Mouse (Mus musculus): ENCODE results near the gene Tada1.

Tada1 gene

DNA sequence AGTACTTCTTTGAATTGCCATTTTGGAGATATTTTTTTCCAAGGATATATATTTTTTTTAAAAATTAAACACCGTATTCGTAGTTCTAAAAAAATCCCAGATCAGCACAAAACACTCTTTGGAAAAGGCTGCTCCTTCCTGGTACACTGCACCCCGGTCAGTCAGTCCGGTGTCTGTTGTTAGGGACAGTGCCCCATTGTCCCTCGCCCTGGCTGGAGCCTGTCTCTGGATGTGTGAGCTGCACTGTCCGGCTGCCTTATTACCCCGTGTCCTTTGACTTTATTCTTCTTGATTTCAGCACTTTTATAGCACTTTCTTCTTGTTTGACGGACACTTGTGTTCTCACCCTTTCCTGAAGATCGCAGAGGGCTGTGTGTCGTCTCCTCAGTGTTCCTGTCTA is 5.7 kb downstream of the Tada1 start:
- DNase-seq (ENCODE audit: low read depth, low spot score): no peak

- no peak for DNase-seq (ENCODE audit: low read depth, low spot score)
Measured at GRCm38 (mm10) chr1:166385431-166385830, 6.5 kb downstream of the Tada1 start.

DNA sequence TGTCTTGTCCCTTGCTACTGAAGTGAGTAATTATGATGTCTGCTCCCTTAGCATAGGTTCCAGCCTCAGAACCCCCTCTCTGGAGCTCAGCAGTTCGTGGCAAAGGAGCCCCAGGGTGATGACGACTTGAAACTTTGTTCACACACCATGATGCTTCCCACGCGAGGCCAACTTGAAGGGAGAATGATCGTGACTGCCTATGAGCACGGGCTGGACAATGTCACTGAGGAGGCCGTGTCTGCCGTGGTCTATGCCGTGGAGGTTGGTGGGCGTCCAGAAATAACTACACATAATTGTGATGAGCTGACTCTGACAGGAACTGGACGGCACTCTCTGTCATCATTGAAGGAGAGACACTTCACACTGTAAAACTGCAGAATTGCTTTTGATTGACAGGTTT is 9.6 kb downstream of the Tada1 start:
- DNase-seq (ENCODE audit: low read depth, low spot score): no peak

DNA sequence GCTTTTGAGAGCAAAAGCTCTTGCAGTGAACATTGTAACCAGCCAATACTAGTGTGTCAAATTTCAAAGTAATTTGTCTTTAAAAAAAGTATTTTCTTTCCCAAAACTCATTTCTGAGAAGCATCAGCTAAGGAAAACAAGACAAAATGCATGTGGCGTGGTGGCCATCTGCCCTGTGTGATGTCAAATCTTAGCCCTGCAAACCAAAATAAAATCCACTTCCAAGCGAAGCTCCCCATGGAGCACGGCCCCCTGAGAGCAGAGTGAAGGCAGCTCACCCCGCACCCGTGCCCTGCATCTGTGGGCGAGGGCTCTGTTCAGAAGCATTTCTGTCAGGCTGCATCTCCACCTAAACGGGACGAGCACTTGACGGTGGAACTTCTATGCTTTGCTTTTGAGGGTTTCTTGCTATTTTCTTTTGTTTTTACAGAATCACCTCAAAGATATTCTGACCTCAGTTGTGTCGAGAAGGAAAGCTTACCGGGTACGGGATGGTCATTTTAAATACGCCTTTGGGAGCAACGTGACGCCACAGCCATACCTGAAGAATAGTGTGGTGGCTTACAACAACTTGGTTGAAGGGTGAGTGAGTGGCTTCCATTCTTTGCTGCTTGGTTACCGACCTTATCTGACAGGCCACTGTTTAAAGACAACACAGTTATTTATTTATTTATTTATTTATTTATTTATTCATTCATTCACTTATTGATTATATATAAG is 10.7 kb downstream of the Tada1 start:
- no peak for DNase-seq (ENCODE audit: low read depth, low spot score)

GRCm38 (mm10) chr1:166391671-166392070 is 12.8 kb downstream of the Tada1 start:
- DNase-seq (ENCODE audit: low read depth, low spot score): no peak

DNA sequence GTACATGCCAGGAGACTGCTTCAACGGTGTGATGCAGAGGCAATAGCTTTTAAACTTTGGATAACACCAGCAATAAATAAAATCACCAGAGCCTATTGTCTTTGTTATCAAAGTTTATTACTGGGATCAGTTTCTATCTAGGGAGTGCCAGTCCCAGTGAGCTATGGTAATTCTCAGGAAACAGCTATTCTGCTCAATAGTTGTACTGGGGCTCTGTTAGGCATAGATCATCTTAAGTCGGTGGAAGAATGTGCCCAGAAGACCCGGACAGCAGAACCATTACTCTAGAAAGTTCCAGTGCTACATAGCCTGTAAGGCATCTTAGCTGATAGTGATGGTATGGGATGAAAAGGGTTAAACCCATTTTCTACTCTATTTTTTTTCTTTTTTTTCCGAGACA is 15.9 kb downstream of the Tada1 start:
- no peak for DNase-seq (ENCODE audit: low read depth, low spot score)

DNA sequence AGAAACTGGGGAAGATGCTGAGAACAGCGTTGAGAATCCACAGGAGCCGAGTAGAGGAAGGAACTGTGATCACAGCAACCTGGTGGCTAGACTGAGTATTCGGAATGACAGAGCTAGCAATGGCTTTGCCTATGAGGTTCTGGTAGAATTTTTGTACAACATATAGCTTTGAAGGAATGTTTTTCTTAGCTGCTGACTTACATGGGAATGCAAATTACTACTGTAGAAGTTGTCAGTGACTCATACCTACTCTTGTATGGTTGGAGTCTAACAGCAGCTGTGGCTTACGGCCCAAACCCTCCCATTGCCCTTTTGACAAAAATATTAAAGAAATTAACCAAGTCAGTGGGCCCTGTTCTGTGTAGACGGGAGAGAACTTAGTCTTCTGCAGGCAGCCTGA is 16.8 kb downstream of the Tada1 start:
- no peak for DNase-seq (ENCODE audit: low read depth, low spot score)

GRCm38 (mm10) chr1:166396381-166396780 is 17.5 kb downstream of the Tada1 start:
- no peak for DNase-seq (ENCODE audit: low read depth, low spot score)

DNA sequence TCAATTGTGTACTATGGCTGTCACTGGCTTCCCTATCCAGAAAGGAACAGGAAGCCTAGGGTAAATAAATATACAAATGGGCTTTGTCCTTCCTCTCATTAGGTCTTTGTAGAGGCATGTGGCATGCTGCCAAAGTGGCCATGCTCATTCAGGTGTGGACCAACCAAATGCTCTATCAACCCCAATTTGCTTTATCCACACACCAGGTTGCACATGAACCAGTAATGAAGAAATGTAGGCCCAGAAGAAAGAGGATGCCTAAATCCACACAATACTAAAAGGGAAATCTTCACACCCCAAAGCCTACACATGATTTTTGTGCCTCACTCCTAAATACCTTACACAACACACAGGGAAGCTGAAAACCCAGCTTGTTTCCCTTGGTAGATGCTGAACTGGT is 22.6 kb downstream of the Tada1 start:
- no peak for DNase-seq (ENCODE audit: low read depth, low spot score)

DNA sequence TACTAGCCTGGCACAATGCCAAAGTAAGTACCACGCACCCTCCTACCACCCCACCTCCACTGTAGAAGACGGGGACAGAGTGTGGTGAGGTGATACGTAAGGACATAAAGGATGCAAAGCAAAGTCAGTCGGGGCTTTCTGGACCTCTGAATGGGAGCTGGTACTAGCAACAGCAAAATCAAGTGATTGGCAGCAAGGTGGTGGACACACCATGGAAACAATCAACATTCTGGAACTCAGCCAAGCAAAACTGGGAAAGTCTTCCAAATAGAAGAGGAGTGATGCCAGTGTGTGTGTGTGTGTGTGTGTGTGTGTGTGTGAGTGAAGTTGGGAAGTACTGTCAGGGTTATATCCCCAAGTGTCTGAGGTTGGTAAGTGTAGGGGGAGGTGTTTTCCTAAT is 23.1 kb downstream of the Tada1 start:
- no peak for DNase-seq (ENCODE audit: low read depth, low spot score)

- no peak for DNase-seq (ENCODE audit: low read depth, low spot score)
Measured at GRCm38 (mm10) chr1:166403846-166404245, 24.9 kb downstream of the Tada1 start.

- DNase-seq (ENCODE audit: low read depth, low spot score): no peak
Measured at GRCm38 (mm10) chr1:166409177-166409700, 30.3 kb downstream of the Tada1 start.

DNA sequence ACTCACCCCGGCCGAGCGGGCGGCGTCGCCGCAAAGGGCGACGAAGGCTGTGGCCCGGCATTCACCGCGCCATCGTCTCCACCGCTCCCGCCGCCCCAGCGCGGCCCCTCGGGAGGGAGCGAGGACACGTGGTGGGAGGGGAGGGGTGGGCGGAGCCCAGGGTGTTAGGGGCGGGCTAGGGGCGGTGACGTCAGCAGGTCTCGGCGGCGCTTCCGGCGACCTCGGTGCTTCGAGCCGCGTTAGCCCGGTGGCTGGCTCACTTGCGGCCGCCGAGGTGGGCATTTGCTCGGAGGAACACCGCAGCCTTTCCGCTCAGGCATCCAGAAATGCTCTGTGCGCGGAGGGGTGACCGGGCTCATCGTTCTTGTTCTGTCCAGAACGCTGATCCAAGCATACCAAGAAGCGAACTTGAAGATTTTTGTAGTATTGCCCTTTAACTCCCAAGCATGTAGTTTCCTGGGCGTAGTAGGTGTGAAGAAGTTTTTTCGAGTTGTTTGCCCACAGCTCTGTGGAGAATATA is 30.9 kb downstream of the Tada1 start, which contains the start of gene Pogk:
Pogk (minus strand) TSS at position 163 of the 520 bp plus-strand sequence.
- peak; percentile 72 for DNase-seq (ENCODE audit: low read depth, low spot score)

GRCm38 (mm10) chr1:166411541-166411940 is 32.6 kb downstream of the Tada1 start:
- DNase-seq (ENCODE audit: low read depth, low spot score): no peak

- DNase-seq (ENCODE audit: low read depth, low spot score): no peak
Measured at GRCm38 (mm10) chr1:166412266-166412665, 33.4 kb downstream of the Tada1 start.

DNA sequence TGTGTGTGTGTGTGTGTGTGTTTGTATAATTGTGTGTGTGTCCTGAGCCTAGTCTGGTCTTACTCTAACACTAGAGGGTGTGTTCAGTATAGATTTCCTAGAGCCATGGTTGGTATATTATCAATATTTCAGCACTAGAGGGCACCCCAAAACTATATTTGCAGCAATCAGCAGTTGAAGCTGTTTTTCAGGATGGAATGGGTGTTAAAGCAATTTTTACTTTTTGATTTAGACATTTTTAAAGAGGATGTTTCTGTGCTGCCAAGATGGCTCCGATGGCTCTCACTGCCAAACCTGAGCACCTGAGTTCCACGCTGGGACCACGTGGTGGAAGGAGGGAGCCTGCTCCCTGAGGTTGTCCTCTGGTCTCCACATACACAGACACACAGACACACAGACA is 50.2 kb downstream of the Tada1 start:
- peak; percentile 60 for DNase-seq (ENCODE audit: low read depth, low spot score)

DNA sequence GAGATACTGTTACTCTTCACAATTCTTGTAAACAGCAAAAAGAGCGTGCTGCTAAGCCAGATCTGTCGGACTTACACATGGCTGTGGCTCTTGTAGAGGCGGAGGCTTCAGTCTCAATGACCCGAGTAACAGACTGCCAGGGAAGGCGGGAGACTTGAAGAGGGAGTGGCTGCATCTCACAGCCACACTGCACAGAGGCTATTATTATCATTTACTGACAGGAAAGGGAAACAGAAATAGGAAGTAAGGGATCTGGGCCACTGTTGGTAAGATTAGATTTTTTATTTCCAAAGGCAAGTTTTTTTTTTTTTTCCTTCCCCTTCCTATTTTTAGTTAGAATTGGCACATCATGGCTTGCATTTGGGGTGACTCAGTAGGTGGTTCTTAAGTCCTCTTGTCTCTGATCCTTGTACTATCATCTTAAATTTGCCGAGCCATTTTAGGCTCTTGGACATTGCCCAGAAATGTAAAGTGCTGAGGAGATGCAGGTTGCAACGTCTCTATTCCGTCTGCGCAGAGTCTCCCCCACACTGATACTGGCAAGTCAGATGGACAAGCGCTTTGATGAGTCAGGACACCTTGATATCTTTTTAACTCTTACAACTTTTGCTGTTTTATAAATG is 51.0 kb downstream of the Tada1 start:
- DNase-seq (ENCODE audit: low read depth, low spot score): no peak

- DNase-seq (ENCODE audit: low read depth, low spot score): no peak
Measured at GRCm38 (mm10) chr1:166439426-166439825, 60.5 kb downstream of the Tada1 start.

DNA sequence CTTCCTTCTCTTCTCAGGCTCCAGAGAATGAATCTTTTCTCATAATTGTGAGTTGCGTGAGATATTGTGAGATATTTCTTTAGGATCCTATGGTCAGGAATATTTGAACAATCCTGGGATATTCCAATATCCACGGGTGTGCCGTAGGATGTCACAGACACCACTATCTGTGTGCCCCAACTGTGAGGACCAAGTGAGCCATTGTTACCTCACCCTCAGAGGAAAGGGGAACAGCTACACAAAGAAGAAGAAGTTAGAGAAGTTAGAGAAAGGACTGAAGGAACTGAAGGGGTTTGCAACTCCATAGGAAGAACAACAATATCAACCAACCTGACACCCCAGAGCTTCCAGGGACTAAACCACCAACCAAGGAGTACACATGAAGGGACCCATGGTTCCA is 63.1 kb downstream of the Tada1 start:
- DNase-seq (ENCODE audit: low read depth, low spot score): no peak
